Comparison of ENCODE assay signal across 7 mouse cellular contexts in the genomic region with DNA sequence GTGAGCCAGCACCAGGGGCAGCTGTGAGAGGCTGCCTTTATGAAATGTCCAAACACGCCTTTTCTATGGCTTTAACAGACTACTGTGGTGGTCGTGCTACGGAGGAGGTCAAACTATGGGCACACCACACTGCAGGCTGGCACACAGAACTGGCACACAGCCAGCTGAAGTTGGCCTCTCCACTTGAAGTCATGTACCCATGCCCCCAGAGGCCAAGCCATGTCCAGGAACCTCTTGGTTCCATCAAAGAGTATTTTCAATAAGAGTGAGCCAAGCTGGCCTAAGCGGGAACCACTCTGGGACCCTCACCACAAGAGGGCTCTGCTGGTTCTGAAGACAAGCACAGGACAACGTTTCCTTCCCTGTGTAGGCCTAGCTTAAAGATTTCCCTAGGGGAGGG. TPM values are rescaled to one million over a fixed set of nuclear protein-coding genes. Genes with fewer than 3 reads are reported as not detected.
DNase-seq lines count a peak whose midpoint lies in the region; ATAC-seq and TF ChIP-seq lines count a peak whose summit lies in the region.

No protein-coding gene starts in this region.

- TF ChIP-seq CTCF in heart, postnatal 0 days (IDR thresholded peaks at IDR 0.05; ENCODE audit: low read depth), result peak; percentile 34

- peaks cover 24% of the 10 kb centered on the region for H3K4me1 ChIP-seq in heart, postnatal 0 days (ENCODE audit: control insufficient read depth, insufficient read depth)
- peaks cover 20% of the 10 kb centered on the region for H3K4me1 ChIP-seq in stomach, embryonic 16.5 days (ENCODE audit: control insufficient read depth, insufficient read depth, low read length)

- no peak overlapping the region for H3K4me2 ChIP-seq in heart, postnatal 0 days (ENCODE audit: low read depth, low read length)
- no peak overlapping the region for H3K4me2 ChIP-seq in stomach, embryonic 16.5 days (ENCODE audit: low read depth, low read length)

- H3K9me3 ChIP-seq in heart, postnatal 0 days (replicated peaks; ENCODE audit: control insufficient read depth, low read length), result no peaks in the 10 kb centered on the region
- no peaks in the 10 kb centered on the region for H3K9me3 ChIP-seq in stomach, embryonic 16.5 days (replicated peaks; ENCODE audit: control insufficient read depth, low read length)

- WGBS in heart, postnatal 0 days, result 28% methylated on average over 5 of the region's 5 CpGs
- WGBS in stomach, embryonic 16.5 days, result 52% methylated on average over 5 of the region's 5 CpGs

- DNase-seq in testis, postnatal 10 days (ENCODE audit: low spot score), result peak; percentile 56
- DNase-seq in testis, postnatal 14 days (ENCODE audit: low spot score), result no peak
- no peak for DNase-seq in heart, postnatal 0 days (ENCODE audit: low spot score)
- peak; percentile 69 to 80 for DNase-seq in kidney, postnatal 25 days
- DNase-seq in left cerebral cortex, adult 11 months (ENCODE audit: low spot score), result no peak
- DNase-seq in thymus, postnatal 4 days, result no peak

- H3K4me3 ChIP-seq in heart, postnatal 0 days (ENCODE audit: low read depth, low read length), result no peak overlapping the region
- no peak overlapping the region for H3K4me3 ChIP-seq in stomach, embryonic 16.5 days (replicated peaks; ENCODE audit: low read length)

- no peak overlapping the region for H3K9ac ChIP-seq in heart, postnatal 0 days (replicated peaks; ENCODE audit: low read depth, low read length)
- H3K9ac ChIP-seq in stomach, embryonic 16.5 days (ENCODE audit: low read length), result no peak overlapping the region

- TF ChIP-seq EP300 in heart, postnatal 0 days (IDR thresholded peaks at IDR 0.05; ENCODE audit: low read depth), result no peak

- H3K36me3 ChIP-seq in heart, postnatal 0 days (replicated peaks; ENCODE audit: control insufficient read depth, insufficient read depth, low read length), result 0 out of 2 replicates have a peak, but pooled peaks cover 2% of the 10 kb centered on the region
- no peaks in the 10 kb centered on the region for H3K36me3 ChIP-seq in stomach, embryonic 16.5 days (ENCODE audit: control insufficient read depth, insufficient read depth, low read length)

- no peaks in the 10 kb centered on the region for H3K27me3 ChIP-seq in heart, postnatal 0 days (ENCODE audit: control insufficient read depth, insufficient read depth, low read length)
- H3K27me3 ChIP-seq in stomach, embryonic 16.5 days (ENCODE audit: control insufficient read depth, insufficient read depth, low read length), result no peaks in the 10 kb centered on the region

- ATAC-seq in heart, postnatal 0 days (ENCODE audit: insufficient read depth, low read depth), result peak; percentile 39; the same call in 1 of the 2 replicates
- peak; percentile 47; the same call in 1 of the 2 replicates for ATAC-seq in stomach, embryonic 16.5 days (ENCODE audit: insufficient read depth, low FRiP score)

- H3K27ac ChIP-seq in heart, postnatal 0 days (ENCODE audit: low read depth), result peak overlapping the region; percentile 88
- H3K27ac ChIP-seq in stomach, embryonic 16.5 days (ENCODE audit: low read length), result peak overlapping the region; percentile 76

RNA-seq across cellular contexts. Expression of a gene that starts 49.7 kb away (rescaled TPM):
- 18.5 and 21.1 TPM in 2 replicates for total RNA-seq in heart, postnatal 0 days (2014; rRNA removed; ENCODE audit: low replicate concordance)
- polyA plus RNA-seq in heart, postnatal 0 days (2015; fragmentation: Nextera tagmentation; extraction: Ambion mirVana), result 8.0 and 8.2 TPM in 2 replicates
- 7.2 and 8.0 TPM in 2 replicates for polyA plus RNA-seq in stomach, embryonic 16.5 days (2015; fragmentation: Nextera tagmentation; extraction: Ambion mirVana)

Comparison
In these comparisons a context has a peak if more than half of its experiments do, and no peak if none do; other contexts are left out.
1. DNase-seq: peak in testis, postnatal 10 days (single experiment) and kidney, postnatal 25 days (2 of 2); none in testis, postnatal 14 days (single experiment), heart, postnatal 0 days (single experiment), left cerebral cortex, adult 11 months (single experiment) and thymus, postnatal 4 days (single experiment).